Mouse (Mus musculus) midbrain, postnatal 0 days (tissue): Measurements from ENCODE around the gene Atl1. TPM values are rescaled to one million over a fixed set of nuclear protein-coding genes. Genes with fewer than 3 reads are reported as not detected.

Source experiments
- ATAC-seq: fragments of 200-750 bp; cut with Nextera tagmentation; 2 replicates; pipeline ENCODE4 v1.8.0; 2017; ENCODE audit warnings: moderate number of reproducible peaks, mild to moderate bottlenecking, moderate TSS enrichment, moderate library complexity; ENCODE audit not compliant: low FRiP score
- DNase-seq: peaks from one replicate; pipeline ENCODE4 v3.0.0-alpha.2; 2015; ENCODE audit warnings: low spot score
- H3K27ac ChIP-seq: fragments of 300-500 bp; sonication (generic); 2 replicates; pipeline ENCODE4 v1.5.1; 2014; ENCODE audit warnings: low read depth, mild to moderate bottlenecking, low read length, mixed read lengths
- H3K27me3 ChIP-seq: fragments of 300-500 bp; sonication (generic); 2 replicates; pipeline ENCODE4 v1.6.1; 2014; ENCODE audit warnings: low read length, control low read depth, mixed read lengths; ENCODE audit not compliant: insufficient read depth
- H3K36me3 ChIP-seq: fragments of 300-500 bp; sonication (generic); 2 replicates; pipeline ENCODE4 v1.6.1; 2014; ENCODE audit warnings: low read length, control low read depth, mixed read lengths; ENCODE audit not compliant: insufficient read depth
- H3K4me1 ChIP-seq: fragments of 300-500 bp; sonication (generic); 2 replicates; pipeline ENCODE4 v1.6.1; 2014; ENCODE audit warnings: mild to moderate bottlenecking, control low read depth, antibody characterized with exemption, low read length, mixed read lengths; ENCODE audit not compliant: insufficient read depth
- H3K4me2 ChIP-seq: fragments of 300-500 bp; sonication (generic); 2 replicates; pipeline ENCODE4 v1.6.1; 2014; ENCODE audit warnings: low read depth, mild to moderate bottlenecking, low read length, mixed read lengths; ENCODE audit not compliant: poor library complexity, severe bottlenecking
- H3K4me3 ChIP-seq: fragments of 300-500 bp; sonication (generic); 2 replicates; pipeline ENCODE4 v1.5.1; 2014; ENCODE audit warnings: low read depth, mild to moderate bottlenecking, low read length, moderate library complexity
- H3K9ac ChIP-seq: fragments of 300-500 bp; sonication (generic); replicated peaks from 2 replicates; pipeline ENCODE4 v1.6.1; 2014; ENCODE audit warnings: mild to moderate bottlenecking, low read length, moderate library complexity, mixed read lengths; ENCODE audit not compliant: poor library complexity, severe bottlenecking
- H3K9me3 ChIP-seq: fragments of 300-500 bp; sonication (generic); 2 replicates; pipeline ENCODE4 v1.6.1; 2016; ENCODE audit warnings: low read length, control low read depth
- CTCF ChIP-seq: IDR thresholded peaks from 2 replicates; pipeline ENCODE4 v1.5.1; 2016; ENCODE audit warnings: antibody characterized with exemption, mild to moderate bottlenecking
- WGBS: fragments of 180-500 bp; shearing (Covaris S2); extraction: QIAGEN DNeasy Blood & Tissue Kit; methylation state at CpG from one replicate; pipeline ENCODE4 v1.1.7; 2014; 5-methylcytosine and 5-hydroxymethylcytosine counted together
- polyA plus RNA-seq: library from polyadenylated mRNA; unstranded; fragments of >200 nt; fragmentation: Nextera tagmentation; extraction: Ambion mirVana; gene quantifications from 2 replicates; pipeline ENCODE4 v1.2.1, GENCODE M21; 2015
- total RNA-seq: library from RNA; depleted of rRNA; stranded (reverse); fragments of >200 nt; gene quantifications from 2 replicates; pipeline ENCODE4 v1.2.3, GENCODE M21; 2014

The Atl1 gene
- total and polyA plus RNA-seq, 2 experiments from 2014 or later: 121 to 179 TPM

- TF ChIP-seq CTCF: no peak
- no peaks in the 10 kb centered on the region for H3K27me3 ChIP-seq
- DNase-seq: no peak
- no peaks in the 10 kb centered on the region for H3K9me3 ChIP-seq
- WGBS: 72% methylated on average over 9 of the region's 9 CpGs
- peaks cover 18% of the 10 kb centered on the region for H3K36me3 ChIP-seq
- no peak for ATAC-seq
- H3K27ac ChIP-seq: no peak overlapping the region
- H3K4me1 ChIP-seq: no peaks in the 10 kb centered on the region
- H3K4me3 ChIP-seq: no peak overlapping the region
- H3K4me2 ChIP-seq: no peak overlapping the region
- H3K9ac ChIP-seq: no peak overlapping the region
Observed at GRCm38 (mm10) chr12:69852288-69852687, 40.1 kb upstream of the Atl1 start.

- no peaks in the 10 kb centered on the region for H3K27me3 ChIP-seq
- H3K4me1 ChIP-seq: no peaks in the 10 kb centered on the region
- H3K9ac ChIP-seq: no peak overlapping the region
- DNase-seq (no peak), ATAC-seq (no peak)
- WGBS: 82% methylated on average over 11 of the region's 11 CpGs
- no peak overlapping the region for H3K27ac ChIP-seq
- TF ChIP-seq CTCF: no peak
- H3K4me3 ChIP-seq: no peak overlapping the region
- H3K4me2 ChIP-seq: no peak overlapping the region
- peaks cover 15% of the 10 kb centered on the region for H3K36me3 ChIP-seq
- no peaks in the 10 kb centered on the region for H3K9me3 ChIP-seq
Observed at GRCm38 (mm10) chr12:69853387-69853786, 39.0 kb upstream of the Atl1 start.

GRCm38 (mm10) chr12:69853942-69854341, 38.5 kb upstream of the Atl1 start:
- DNase-seq: no peak
- peaks cover 14% of the 10 kb centered on the region for H3K36me3 ChIP-seq
- H3K27ac ChIP-seq: no peak overlapping the region
- no peak overlapping the region for H3K4me2 ChIP-seq
- no peaks in the 10 kb centered on the region for H3K4me1 ChIP-seq
- TF ChIP-seq CTCF: no peak
- H3K9ac ChIP-seq: no peak overlapping the region
- no peaks in the 10 kb centered on the region for H3K9me3 ChIP-seq
- ATAC-seq: no peak
- no peaks in the 10 kb centered on the region for H3K27me3 ChIP-seq
- no peak overlapping the region for H3K4me3 ChIP-seq
- 95% methylated on average over 2 of the region's 2 CpGs for WGBS

- Histone ChIP-seq H3K9me3 (no peaks in the 10 kb centered on the region), H3K4me2 (no peak overlapping the region), H3K27me3 (no peaks in the 10 kb centered on the region), H3K9ac (no peak overlapping the region), H3K4me1 (no peaks in the 10 kb centered on the region), H3K4me3 (no peak overlapping the region), H3K27ac (no peak overlapping the region), H3K36me3 (peaks cover 9% of the 10 kb centered on the region)
- DNase-seq: no peak
- WGBS: 94% methylated on average over 12 of the region's 12 CpGs
- no peak for ATAC-seq
- TF ChIP-seq CTCF: no peak
Observed at GRCm38 (mm10) chr12:69855641-69856300, 36.6 kb upstream of the Atl1 start.

- DNase-seq (no peak), ATAC-seq (no peak)
- Histone ChIP-seq H3K4me3 (no peak overlapping the region), H3K9me3 (no peaks in the 10 kb centered on the region), H3K9ac (no peak overlapping the region), H3K27me3 (no peaks in the 10 kb centered on the region), H3K27ac (no peak overlapping the region), H3K4me2 (no peak overlapping the region), H3K36me3 (peaks cover 9% of the 10 kb centered on the region), H3K4me1 (no peaks in the 10 kb centered on the region)
- no peak for TF ChIP-seq CTCF
- WGBS: 98% methylated on average over 10 of the region's 10 CpGs
Observed at GRCm38 (mm10) chr12:69856398-69856797, 36.0 kb upstream of the Atl1 start.

- ATAC-seq (no peak), DNase-seq (no peak)
- no peak overlapping the region for H3K27ac ChIP-seq
- H3K27me3 ChIP-seq: no peaks in the 10 kb centered on the region
- H3K4me1 ChIP-seq: no peaks in the 10 kb centered on the region
- no peaks in the 10 kb centered on the region for H3K9me3 ChIP-seq
- H3K4me2 ChIP-seq: no peak overlapping the region
- TF ChIP-seq CTCF: no peak
- no peak overlapping the region for H3K9ac ChIP-seq
- H3K4me3 ChIP-seq: no peak overlapping the region
- peaks cover 4% of the 10 kb centered on the region; the same call in 1 of the 2 replicates for H3K36me3 ChIP-seq
- 96% methylated on average over 2 of the region's 2 CpGs for WGBS
Observed at GRCm38 (mm10) chr12:69857597-69857996, 34.8 kb upstream of the Atl1 start.
